Mouse (Mus musculus): ENCODE measurements at regions not wholly inside any gene's neighbourhood (a gene's known extent, or its start where the extent isn't known, plus 50 kb on each side); places are given as distances from the start of the nearest gene placed in this dataset.

DNA sequence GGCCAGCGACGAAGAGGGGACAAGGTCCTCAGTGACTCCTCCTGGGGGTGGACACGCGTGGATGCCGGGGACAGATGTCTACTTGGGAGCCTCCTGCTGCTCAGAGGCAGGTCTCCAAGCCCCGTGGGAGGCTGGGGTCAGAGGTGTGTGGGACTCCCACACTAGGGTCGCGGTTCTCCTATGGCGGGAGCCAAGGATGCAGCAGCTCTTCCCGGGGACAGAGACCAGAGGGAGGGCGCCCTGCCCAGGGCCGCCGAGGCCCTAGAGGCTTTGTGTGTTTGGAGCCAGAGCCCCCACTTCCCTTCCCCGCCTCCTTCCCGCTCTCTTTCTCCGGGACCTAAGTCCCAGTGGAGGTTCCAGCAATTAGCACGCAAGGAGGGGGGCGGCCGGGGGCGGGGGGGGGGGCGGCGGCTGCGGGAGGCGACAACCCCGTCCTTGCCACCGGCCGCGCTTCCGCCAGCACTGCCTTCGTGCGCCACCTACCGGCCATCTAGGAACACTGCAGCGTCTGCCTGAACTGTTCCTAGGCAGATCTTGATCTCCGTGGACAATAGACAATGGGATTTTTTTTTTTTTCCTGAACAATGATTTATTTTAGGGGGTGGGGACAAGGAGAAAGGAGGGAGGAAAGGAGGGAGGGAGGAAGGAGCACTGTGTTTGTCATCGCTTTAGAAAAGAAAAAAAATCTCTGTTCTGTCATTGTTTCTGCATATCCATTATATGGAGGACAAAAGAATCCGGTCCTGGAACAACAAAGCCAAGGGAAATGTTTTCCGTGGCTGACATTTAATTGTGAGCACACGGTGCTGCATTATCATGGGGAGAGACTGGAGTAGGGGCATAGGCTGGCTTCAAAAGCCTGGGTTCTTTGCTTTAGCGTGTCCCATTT lies 71.8 kb upstream of the Foxo1 start:
- peak; percentile 83 to 92 for DNase-seq
- intact Hi-C loops (cut with DNase I), result loop anchor here (1.0 to 5.0 kb wide), 6 partner anchors 15 to 495 kb away; partner anchors contain the start of gene Maml3

DNA sequence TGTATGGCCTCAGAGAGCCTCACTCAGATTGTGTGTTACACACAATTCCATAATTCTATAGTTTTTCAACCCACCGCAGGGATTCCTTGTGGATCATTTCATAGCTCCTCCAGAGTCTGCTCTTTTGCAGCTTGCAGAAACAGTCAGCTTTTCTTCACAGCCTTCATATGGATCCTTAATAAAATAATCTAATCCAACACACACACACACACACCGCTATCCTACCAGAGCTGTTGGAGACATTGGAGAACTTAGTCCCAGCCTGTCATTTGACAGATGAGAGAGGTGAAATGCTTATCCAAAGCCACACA lies 71.2 kb upstream of the Foxo1 start:
- DNase-seq, result no peak
- intact Hi-C loops (cut with DNase I), result loop anchor here (1.0 to 5.0 kb wide), 6 partner anchors 16 to 496 kb away; partner anchors contain the start of gene Maml3

DNA sequence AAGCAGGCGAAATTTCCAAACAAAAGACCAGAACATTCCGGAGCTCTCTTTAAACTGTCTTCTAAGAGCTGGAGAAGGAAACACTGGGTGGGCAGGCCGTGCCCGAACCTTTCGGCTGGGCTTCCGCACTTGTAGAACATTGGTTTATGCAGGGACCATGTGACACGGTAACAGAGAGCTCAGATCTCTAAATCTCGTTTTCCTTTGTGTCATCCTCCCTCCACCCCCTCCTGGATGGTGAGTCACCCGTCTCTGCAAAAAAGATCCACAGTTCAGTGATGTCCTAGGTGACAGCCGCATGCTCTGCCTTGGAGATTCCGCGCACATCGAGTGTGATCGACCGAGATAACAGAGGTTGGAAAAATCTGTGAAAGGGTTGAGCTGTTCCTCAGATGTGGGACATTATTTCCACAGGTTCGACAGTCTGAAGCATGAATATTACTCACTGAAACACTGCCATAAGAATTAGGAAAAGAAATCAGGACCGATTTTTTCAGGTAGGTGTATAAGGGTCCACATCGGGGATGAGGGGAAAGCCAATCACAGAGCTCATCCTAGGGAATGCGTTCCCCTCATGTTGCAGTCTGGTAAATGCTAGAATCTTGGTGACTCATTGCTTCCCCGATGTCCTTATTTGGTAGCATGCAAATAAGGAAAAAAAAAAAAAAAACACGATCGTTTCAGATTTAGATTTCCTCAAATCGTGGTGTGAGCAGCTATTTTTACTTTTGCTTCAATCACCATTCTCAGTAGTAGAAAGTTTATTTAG lies 70.0 kb upstream of the Foxo1 start:
- intact Hi-C loops (cut with DNase I), result loop anchor here (2.0 to 5.0 kb wide), 5 partner anchors 17 to 497 kb away; no protein-coding TSS in a partner anchor
- DNase-seq, result peak; percentile 57 to 63

DNA sequence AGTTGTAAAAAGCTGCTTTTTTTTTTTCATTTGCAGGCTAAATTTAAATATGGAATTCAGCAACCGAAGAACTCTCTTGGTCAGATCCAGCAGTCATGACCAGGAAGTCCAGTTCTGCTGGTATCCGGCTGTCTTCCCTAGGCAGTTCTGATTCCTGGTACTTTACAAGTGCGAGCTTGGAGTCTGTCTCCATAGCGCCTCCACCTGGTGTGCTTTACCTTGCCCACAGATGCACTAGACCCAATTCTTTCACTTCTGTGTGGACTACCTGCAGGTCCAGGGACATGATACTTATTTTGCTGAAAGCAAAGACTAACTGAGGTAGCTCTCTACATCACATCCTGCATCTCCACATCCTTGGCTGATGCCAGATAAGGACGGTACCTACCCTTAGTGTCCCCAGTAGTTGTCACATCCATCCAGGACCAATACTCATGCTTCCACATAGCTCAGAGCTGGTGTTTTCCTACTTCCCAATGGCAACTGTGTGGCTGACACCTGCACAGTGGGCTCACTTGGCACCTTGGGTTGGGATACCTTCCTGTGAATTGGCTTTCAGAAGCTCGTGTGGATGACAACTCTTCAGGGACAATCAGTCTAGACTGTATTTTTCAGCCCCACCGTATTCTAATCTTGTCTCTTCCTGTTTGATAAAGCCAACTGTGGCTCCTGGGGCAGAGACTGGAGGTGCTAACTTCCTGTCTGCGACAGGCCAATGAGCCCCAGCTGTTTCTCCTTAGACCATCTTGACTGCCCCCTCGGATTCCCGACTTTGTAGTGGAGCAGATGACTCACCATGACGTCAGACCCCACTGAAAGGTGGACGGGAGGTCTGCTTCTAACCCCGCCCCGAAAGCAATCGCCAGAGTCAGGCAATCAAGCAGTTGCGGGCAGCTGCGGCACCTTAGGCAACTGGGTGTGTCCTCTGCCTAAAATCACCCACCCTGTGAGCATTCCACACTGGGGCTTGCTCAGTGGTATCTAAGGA lies 69.1 kb upstream of the Foxo1 start:
- intact Hi-C loops (cut with DNase I), result loop anchor here (5.0 kb wide), 3 partner anchors 152 to 447 kb away; no protein-coding TSS in a partner anchor
- DNase-seq, result peak; percentile 42 to 57

DNA sequence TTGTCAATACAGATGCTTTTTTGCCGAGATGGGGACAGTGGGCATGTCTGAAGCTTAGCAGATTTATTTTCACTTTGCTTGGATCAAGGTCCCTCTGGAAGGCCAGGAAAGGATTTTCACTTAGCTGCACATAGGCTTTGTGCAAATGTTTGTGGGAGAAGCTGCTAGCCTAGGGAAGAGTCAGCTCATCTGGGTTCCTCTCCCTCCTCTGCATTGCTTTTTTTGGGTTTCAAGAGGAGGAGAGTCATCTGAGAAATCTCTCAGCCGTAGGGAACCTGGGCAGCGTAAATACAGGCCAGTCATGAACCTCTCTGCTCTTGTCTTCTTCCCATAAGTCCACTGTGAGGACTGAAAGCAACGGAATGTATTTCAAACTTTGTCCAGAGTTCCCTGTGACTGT lies 68.0 kb upstream of the Foxo1 start:
- DNase-seq, result no peak
- intact Hi-C loops (cut with DNase I), result no loop called here

DNA sequence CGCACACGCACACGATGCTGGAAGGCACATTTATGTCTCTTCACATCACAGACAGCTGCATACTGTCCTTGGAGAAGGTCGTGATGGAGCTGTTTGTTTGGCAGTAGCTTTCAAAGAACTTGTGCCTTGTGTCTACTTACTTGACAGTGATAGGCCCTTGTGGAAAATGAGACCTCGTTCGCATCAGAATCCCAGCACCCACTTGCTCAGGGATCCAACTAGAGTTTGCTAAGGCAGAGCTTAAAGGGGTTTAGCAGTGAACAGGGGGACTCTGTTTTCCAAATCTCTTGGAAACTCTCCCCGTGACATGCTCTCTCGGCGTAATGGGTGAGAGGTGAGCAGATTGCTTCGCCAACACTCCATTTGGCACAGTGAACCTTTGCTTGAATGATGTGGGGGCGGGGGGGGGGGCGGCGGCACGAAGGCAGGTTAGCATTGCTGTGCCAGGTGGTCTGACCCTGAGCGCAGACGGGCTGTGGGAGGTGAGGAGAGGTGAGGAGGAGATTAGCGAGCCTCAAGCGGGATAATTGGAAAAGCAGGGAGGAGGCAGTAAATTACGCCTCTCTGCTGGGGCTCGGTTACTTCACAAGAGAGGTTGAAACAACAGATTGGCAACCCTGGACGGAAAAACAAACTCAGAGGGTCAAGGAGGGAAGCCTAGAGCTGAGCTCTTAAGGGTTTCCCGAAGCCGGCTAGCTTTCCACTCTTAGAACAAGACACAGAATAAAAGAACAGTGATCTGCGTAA lies 57.4 kb upstream of the Foxo1 start:
- intact Hi-C loops (cut with DNase I), result no loop called here
- peak in 1 of 2 experiments; percentile 24 for DNase-seq

DNA sequence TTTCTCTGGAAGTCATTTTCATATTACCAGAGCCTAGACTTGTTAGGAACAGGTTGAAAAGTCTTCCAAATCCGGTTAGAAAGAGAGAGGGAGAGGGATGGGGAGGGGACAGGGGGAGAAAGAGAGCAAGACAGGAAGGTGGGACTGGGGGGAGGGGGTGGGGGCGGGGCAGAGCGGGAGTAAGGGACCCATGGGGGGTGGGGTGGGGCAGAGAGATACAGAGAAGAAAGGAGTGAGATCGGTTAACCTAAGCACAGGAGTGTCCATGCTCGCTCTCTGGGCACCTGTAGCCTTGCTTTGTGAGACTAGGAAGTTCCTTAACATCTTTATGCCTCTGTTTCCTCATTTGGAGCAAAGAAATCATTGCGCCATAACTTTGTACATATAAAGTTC lies 56.8 kb upstream of the Foxo1 start:
- no peak for DNase-seq
- intact Hi-C loops (cut with DNase I), result no loop called here

DNA sequence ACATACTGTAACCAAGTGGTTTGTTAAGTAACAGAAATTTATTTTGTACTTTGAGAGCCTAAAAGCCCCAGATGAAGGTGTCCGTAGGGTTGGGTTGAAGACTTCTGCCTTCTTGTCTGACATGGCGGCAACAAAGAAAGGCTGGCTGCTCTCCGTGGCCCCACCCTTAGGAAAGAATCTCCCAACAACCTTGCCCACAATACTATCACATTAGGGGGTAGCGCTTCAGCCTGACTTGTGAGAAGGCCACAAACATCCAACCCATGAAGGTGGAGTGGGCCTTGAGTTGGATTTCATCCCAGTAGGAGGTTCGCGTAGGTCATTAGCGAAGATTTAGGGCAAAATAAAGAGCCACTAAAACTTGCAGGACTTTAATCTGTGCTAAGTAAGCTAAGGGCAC lies 54.0 kb upstream of the Foxo1 start:
- intact Hi-C loops (cut with DNase I), result no loop called here
- no peak for DNase-seq

DNA sequence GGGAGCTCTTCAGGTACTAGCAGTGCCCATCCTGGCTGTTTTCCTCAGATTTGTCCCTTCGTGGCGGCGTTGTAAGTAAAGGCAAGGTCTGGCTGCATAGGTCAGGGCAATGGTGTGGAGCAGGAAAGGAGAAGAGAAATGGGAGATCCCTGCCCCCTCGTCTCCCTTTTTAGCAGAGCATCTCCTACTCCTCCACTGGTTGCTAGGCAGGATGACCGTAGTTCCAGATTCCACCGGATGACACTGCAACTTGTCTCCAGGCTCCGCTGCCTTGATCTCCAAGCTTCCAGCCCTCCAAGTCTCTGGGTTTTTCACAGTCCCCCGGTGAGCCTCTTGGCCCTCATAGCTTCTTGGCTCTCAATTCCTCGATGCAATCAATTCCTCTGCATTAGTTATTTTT lies 53.1 kb upstream of the Foxo1 start:
- intact Hi-C loops (cut with DNase I), result no loop called here
- no peak for DNase-seq
